Mouse (Mus musculus): ENCODE data around the gene Casz1. TPM values are rescaled to one million over a fixed set of nuclear protein-coding genes. Genes with fewer than 3 reads are reported as not detected.
A peak's percentile ranks its signal among the peaks of the same experiment; 100 is the strongest.

Casz1 gene
- polyA plus RNA-seq, 1 experiment from 2014 or later, result 5.6 TPM

GRCm38 (mm10) chr4:148900295-148901211, 96.3 kb downstream of the Casz1 start:
- Histone ChIP-seq H3K4me3 (ENCODE audit: low read depth, low read length) (peak overlapping the region; percentile 81), H3K27ac (ENCODE audit: low read depth, low read length) (peak overlapping the region; percentile 78), H3K9me3 (ENCODE audit: control insufficient read depth) (no peaks in the 10 kb centered on the region), H3K27me3 (replicated peaks; ENCODE audit: control insufficient read depth, insufficient read depth, low read length) (0 out of 2 replicates have a peak, but pooled peaks cover 5% of the 10 kb centered on the region), H3K36me3 (ENCODE audit: control insufficient read depth, insufficient read depth) (no peaks in the 10 kb centered on the region), H3K4me2 (replicated peaks; ENCODE audit: low read depth) (peak overlapping the region; percentile 95), H3K4me1 (replicated peaks; ENCODE audit: control insufficient read depth, insufficient read depth, low read length) (peaks cover 14% of the 10 kb centered on the region), H3K9ac (ENCODE audit: low read depth, low read length) (peak overlapping the region; percentile 77)
- TF ChIP-seq CTCF (IDR thresholded peaks at IDR 0.05; ENCODE audit: low read depth), result 0 out of 2 replicates have a peak, but pooled peaks have one; percentile 16
- under 1% methylated on average over 90 of the region's 123 CpGs for WGBS
- peak; percentile 73 for ATAC-seq

GRCm38 (mm10) chr4:148901275-148902052, 97.2 kb downstream of the Casz1 start:
- WGBS, result 2% methylated on average over 63 of the region's 64 CpGs
- Histone ChIP-seq H3K27ac (ENCODE audit: low read depth, low read length) (peak overlapping the region; percentile 78), H3K4me3 (ENCODE audit: low read depth, low read length) (peak overlapping the region; percentile 81), H3K4me1 (replicated peaks; ENCODE audit: control insufficient read depth, insufficient read depth, low read length) (peaks cover 16% of the 10 kb centered on the region), H3K27me3 (replicated peaks; ENCODE audit: control insufficient read depth, insufficient read depth, low read length) (0 out of 2 replicates have a peak, but pooled peaks cover 4% of the 10 kb centered on the region), H3K36me3 (ENCODE audit: control insufficient read depth, insufficient read depth) (no peaks in the 10 kb centered on the region), H3K9me3 (ENCODE audit: control insufficient read depth) (no peaks in the 10 kb centered on the region), H3K4me2 (replicated peaks; ENCODE audit: low read depth) (peak overlapping the region; percentile 95), H3K9ac (ENCODE audit: low read depth, low read length) (peak overlapping the region; percentile 77)
- TF ChIP-seq CTCF (IDR thresholded peaks at IDR 0.05; ENCODE audit: low read depth), result no peak
- ATAC-seq, result no peak

GRCm38 (mm10) chr4:148902919-148903727, 98.9 kb downstream of the Casz1 start:
- peak; percentile 85 for TF ChIP-seq CTCF (IDR thresholded peaks at IDR 0.05; ENCODE audit: low read depth)
- Histone ChIP-seq H3K9ac (ENCODE audit: low read depth, low read length) (0 out of 2 replicates have a peak overlapping the region, but pooled peaks have one; percentile 17), H3K36me3 (ENCODE audit: control insufficient read depth, insufficient read depth) (no peaks in the 10 kb centered on the region), H3K4me3 (ENCODE audit: low read depth, low read length) (0 out of 2 replicates have a peak overlapping the region, but pooled peaks have one; percentile 81), H3K4me2 (replicated peaks; ENCODE audit: low read depth) (peak overlapping the region; percentile 95), H3K27ac (ENCODE audit: low read depth, low read length) (peak overlapping the region; percentile 96), H3K4me1 (replicated peaks; ENCODE audit: control insufficient read depth, insufficient read depth, low read length) (peaks cover 17% of the 10 kb centered on the region), H3K27me3 (replicated peaks; ENCODE audit: control insufficient read depth, insufficient read depth, low read length) (no peaks in the 10 kb centered on the region), H3K9me3 (ENCODE audit: control insufficient read depth) (no peaks in the 10 kb centered on the region)
- WGBS, result 16% methylated on average over 8 of the region's 8 CpGs
- ATAC-seq, result peak; percentile 92

GRCm38 (mm10) chr4:148905295-148905694, 101.1 kb downstream of the Casz1 start:
- Histone ChIP-seq H3K4me2 (replicated peaks; ENCODE audit: low read depth) (no peak overlapping the region), H3K9ac (ENCODE audit: low read depth, low read length) (no peak overlapping the region), H3K36me3 (ENCODE audit: control insufficient read depth, insufficient read depth) (no peaks in the 10 kb centered on the region; the same call in 1 of the 2 replicates), H3K9me3 (ENCODE audit: control insufficient read depth) (no peaks in the 10 kb centered on the region), H3K4me1 (replicated peaks; ENCODE audit: control insufficient read depth, insufficient read depth, low read length) (peaks cover 21% of the 10 kb centered on the region), H3K27me3 (replicated peaks; ENCODE audit: control insufficient read depth, insufficient read depth, low read length) (no peaks in the 10 kb centered on the region), H3K4me3 (ENCODE audit: low read depth, low read length) (no peak overlapping the region), H3K27ac (ENCODE audit: low read depth, low read length) (no peak overlapping the region; the same call in 1 of the 2 replicates)
- no peak for ATAC-seq
- 96% methylated on average over 7 of the region's 7 CpGs for WGBS
- no peak for TF ChIP-seq CTCF (IDR thresholded peaks at IDR 0.05; ENCODE audit: low read depth)

- H3K27me3 ChIP-seq (replicated peaks; ENCODE audit: control insufficient read depth, insufficient read depth, low read length), result no peaks in the 10 kb centered on the region
- H3K9me3 ChIP-seq (ENCODE audit: control insufficient read depth), result no peaks in the 10 kb centered on the region
- no peak for ATAC-seq
- no peaks in the 10 kb centered on the region; the same call in 1 of the 2 replicates for H3K36me3 ChIP-seq (ENCODE audit: control insufficient read depth, insufficient read depth)
- no peak overlapping the region for H3K4me2 ChIP-seq (replicated peaks; ENCODE audit: low read depth)
- no peak overlapping the region for H3K4me3 ChIP-seq (ENCODE audit: low read depth, low read length)
- TF ChIP-seq CTCF (IDR thresholded peaks at IDR 0.05; ENCODE audit: low read depth), result no peak
- H3K9ac ChIP-seq (ENCODE audit: low read depth, low read length), result no peak overlapping the region
- H3K4me1 ChIP-seq (replicated peaks; ENCODE audit: control insufficient read depth, insufficient read depth, low read length), result peaks cover 21% of the 10 kb centered on the region
- H3K27ac ChIP-seq (ENCODE audit: low read depth, low read length), result no peak overlapping the region
- WGBS, result 70% methylated on average over 10 of the region's 10 CpGs
Observed at GRCm38 (mm10) chr4:148906806-148907205, 102.6 kb downstream of the Casz1 start.

All from intestine, postnatal 0 days (tissue).